Mouse (Mus musculus) embryonic facial prominence, embryonic 13.5 days (tissue): Measurements from ENCODE around the gene Tmem210. TPM values are rescaled to one million over a fixed set of nuclear protein-coding genes. Genes with fewer than 3 reads are reported as not detected.
A peak's percentile ranks its signal among the peaks of the same experiment; 100 is the strongest.

ENCODE experiments used
- ATAC-seq: fragments of 200-750 bp; cut with Nextera tagmentation; 2 replicates; pipeline ENCODE4 v1.8.0; 2017; ENCODE audit warnings: low read depth; ENCODE audit not compliant: insufficient number of reproducible peaks, insufficient read depth, low FRiP score, low TSS enrichment
- H3K27ac ChIP-seq: fragments of 300-500 bp; sonication (generic); 2 replicates; pipeline ENCODE4 v1.5.1; 2015; ENCODE audit warnings: moderate library complexity, mild to moderate bottlenecking, inconsistent platforms
- H3K27me3 ChIP-seq: fragments of 300-500 bp; sonication (generic); 2 replicates; pipeline ENCODE4 v1.6.1; 2015; ENCODE audit warnings: mild to moderate bottlenecking, inconsistent platforms
- H3K36me3 ChIP-seq: fragments of 300-500 bp; sonication (generic); 2 replicates; pipeline ENCODE4 v1.6.1; 2015; ENCODE audit warnings: mild to moderate bottlenecking, inconsistent platforms
- H3K4me1 ChIP-seq: fragments of 300-500 bp; sonication (generic); 2 replicates; pipeline ENCODE4 v1.6.1; 2015; ENCODE audit warnings: inconsistent platforms
- H3K4me2 ChIP-seq: fragments of 300-500 bp; sonication (generic); 2 replicates; pipeline ENCODE4 v1.6.1; 2015; ENCODE audit warnings: moderate library complexity, mild to moderate bottlenecking, inconsistent platforms
- H3K4me3 ChIP-seq: fragments of 300-500 bp; sonication (generic); 2 replicates; pipeline ENCODE4 v1.5.1; 2015; ENCODE audit warnings: mild to moderate bottlenecking, inconsistent platforms
- H3K9ac ChIP-seq: fragments of 300-500 bp; sonication (generic); 2 replicates; pipeline ENCODE4 v1.6.1; 2015; ENCODE audit warnings: mild to moderate bottlenecking, inconsistent platforms
- H3K9me3 ChIP-seq: fragments of 300-500 bp; sonication (generic); 2 replicates; pipeline ENCODE4 v1.6.1; 2016; ENCODE audit warnings: inconsistent platforms
- WGBS: fragments of 180-500 bp; shearing (Covaris S2); methylation state at CpG from one replicate; pipeline ENCODE4 v1.1.7; 2015; ENCODE audit warnings: mixed read lengths; 5-methylcytosine and 5-hydroxymethylcytosine counted together
- polyA plus RNA-seq: library from polyadenylated mRNA; unstranded; fragments of >200 nt; fragmentation: Nextera tagmentation; extraction: Ambion mirVana; gene quantifications from 2 replicates; pipeline ENCODE4 v1.2.1, GENCODE M21; 2015

Gene Tmem210
- polyA plus RNA-seq, 1 experiment from 2014 or later: not detected

DNA sequence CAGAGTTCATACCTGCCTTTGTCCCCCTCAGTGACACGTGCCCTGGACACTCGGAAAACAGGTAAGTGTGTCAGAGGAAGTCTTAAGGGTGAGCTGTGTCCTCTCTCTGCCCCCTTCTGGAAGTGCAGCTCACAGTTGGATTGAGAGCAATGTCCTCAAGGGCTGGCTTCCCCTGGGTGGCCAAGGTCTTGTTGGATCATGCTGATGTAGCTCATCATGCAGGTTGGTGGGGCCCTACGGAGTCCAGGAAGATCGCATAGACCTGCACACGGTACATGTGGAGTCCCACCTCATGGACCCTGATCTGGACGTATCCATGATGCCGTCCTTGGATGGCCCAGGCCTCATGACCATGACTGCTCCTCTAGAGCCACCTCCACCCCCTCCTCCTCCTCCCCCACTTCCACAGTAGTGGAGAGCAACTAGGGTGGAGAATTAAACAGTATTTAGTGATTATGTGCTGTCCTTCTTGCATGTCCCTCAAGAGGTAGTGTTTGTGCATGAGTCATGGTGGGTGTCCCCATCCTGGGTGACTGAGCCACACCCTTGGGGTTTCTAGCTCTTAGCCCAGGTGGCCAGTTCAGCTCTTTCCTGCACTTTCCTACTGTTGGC lies 895 bp downstream of the Tmem210 start:
- peaks cover 26% of the 10 kb centered on the region for H3K36me3 ChIP-seq
- H3K9me3 ChIP-seq: no peaks in the 10 kb centered on the region
- H3K27ac ChIP-seq: no peak overlapping the region
- no peak overlapping the region for H3K9ac ChIP-seq
- H3K27me3 ChIP-seq: peaks cover 67% of the 10 kb centered on the region
- H3K4me1 ChIP-seq: peaks cover 43% of the 10 kb centered on the region
- ATAC-seq: no peak
- WGBS: 84% methylated on average over 7 of the region's 7 CpGs
- no peak overlapping the region for H3K4me2 ChIP-seq
- H3K4me3 ChIP-seq: no peak overlapping the region

DNA sequence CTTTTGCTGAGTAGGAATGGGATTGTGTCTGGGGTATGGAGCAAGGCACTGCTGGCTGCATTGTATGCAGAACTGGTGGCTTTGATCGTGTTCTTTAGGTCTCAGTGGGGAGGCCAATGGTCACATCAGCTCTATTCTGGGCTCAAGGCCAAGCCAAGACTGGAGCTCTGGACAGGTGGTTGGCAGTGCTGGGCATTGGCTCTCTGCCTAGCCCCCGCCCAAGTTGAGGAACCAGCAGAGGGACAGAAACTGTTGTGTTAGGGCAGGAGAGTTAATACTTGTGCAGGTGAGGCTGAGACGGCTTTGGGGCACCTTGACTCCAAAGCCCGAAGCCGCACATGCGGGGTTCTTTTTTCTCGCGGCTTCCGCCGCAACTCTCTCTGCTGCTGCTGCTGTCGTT lies 1.7 kb downstream of the Tmem210 start, which contains the start of gene Lrrc26:
Gene Lrrc26 (plus strand): TSS at position 265 of the 400 bp plus-strand sequence.
- H3K4me3 ChIP-seq: peak within 1 kb of the TSS; percentile 29
- peaks cover 18% of the 10 kb centered on the region for H3K36me3 ChIP-seq
- H3K4me2 ChIP-seq: peak within 1 kb of the TSS; percentile 60
- H3K9me3 ChIP-seq: no peaks in the 10 kb centered on the region
- no peak within 1 kb of the TSS for H3K9ac ChIP-seq
- peaks cover 75% of the 10 kb centered on the region for H3K27me3 ChIP-seq
- WGBS: 9% methylated on average over 11 of the region's 11 CpGs
- ATAC-seq: no peak
- no peak within 1 kb of the TSS for H3K27ac ChIP-seq
- H3K4me1 ChIP-seq: peaks cover 43% of the 10 kb centered on the region

DNA sequence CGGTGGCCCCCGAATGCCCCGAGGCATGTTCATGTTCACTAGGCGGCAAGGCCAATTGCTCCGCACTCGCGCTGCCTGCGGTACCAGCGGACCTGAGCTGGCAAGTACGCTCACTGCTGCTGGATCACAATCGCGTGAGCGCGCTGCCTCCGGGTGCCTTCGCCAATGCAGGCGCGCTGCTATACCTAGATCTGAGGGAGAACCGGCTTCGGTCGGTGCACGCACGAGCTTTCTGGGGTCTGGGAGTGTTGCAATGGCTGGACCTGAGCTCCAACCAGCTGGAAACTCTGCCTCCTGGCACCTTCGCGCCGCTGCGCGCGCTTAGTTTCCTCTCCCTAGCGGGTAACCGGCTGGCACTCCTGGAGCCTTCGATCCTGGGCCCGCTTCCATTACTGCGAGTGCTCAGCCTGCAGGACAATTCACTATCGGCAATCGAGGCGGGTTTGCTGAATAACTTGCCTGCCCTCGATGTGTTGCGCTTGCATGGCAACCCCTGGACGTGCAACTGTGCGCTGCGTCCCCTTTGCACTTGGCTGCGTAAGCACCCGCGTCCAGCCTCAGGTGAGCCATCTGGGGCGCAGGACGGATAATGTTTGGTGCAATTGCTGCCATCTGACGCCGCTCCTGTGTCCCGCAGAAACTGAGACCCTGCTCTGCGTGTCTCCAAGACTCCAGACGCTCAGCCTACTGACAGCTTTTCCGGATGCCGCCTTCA lies 2.3 kb downstream of the Tmem210 start:
- peaks cover 12% of the 10 kb centered on the region for H3K36me3 ChIP-seq
- H3K9me3 ChIP-seq: no peaks in the 10 kb centered on the region
- 1% methylated on average over 54 of the region's 54 CpGs for WGBS
- H3K4me1 ChIP-seq: peaks cover 43% of the 10 kb centered on the region
- peaks cover 81% of the 10 kb centered on the region for H3K27me3 ChIP-seq
- no peak for ATAC-seq
- no peak overlapping the region for H3K27ac ChIP-seq
- H3K4me3 ChIP-seq: peak overlapping the region; percentile 29
- H3K4me2 ChIP-seq: peak overlapping the region; percentile 60
- no peak overlapping the region for H3K9ac ChIP-seq

DNA sequence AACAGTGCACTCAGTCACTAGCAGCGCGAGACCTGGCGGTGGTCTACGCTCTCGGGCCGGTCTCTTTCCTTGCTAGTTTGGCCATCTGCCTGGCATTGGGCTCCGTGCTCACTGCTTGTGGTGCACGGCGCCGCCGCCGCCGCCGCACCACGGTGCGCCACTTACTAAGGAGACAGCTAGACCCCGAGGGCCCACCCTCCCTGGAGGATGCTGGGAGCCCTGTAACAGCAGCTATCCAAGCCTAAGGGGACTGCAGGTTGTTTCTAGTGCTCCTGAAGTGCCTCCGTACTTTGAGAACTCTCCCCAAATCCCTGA lies 2.8 kb downstream of the Tmem210 start:
- ATAC-seq: no peak
- Histone ChIP-seq H3K27ac (no peak overlapping the region), H3K27me3 (peaks cover 86% of the 10 kb centered on the region), H3K9me3 (no peaks in the 10 kb centered on the region), H3K4me3 (peak overlapping the region; percentile 29), H3K9ac (no peak overlapping the region), H3K4me2 (peak overlapping the region; percentile 60), H3K36me3 (peaks cover 7% of the 10 kb centered on the region), H3K4me1 (peaks cover 40% of the 10 kb centered on the region)
- WGBS: under 1% methylated on average over 18 of the region's 18 CpGs

DNA sequence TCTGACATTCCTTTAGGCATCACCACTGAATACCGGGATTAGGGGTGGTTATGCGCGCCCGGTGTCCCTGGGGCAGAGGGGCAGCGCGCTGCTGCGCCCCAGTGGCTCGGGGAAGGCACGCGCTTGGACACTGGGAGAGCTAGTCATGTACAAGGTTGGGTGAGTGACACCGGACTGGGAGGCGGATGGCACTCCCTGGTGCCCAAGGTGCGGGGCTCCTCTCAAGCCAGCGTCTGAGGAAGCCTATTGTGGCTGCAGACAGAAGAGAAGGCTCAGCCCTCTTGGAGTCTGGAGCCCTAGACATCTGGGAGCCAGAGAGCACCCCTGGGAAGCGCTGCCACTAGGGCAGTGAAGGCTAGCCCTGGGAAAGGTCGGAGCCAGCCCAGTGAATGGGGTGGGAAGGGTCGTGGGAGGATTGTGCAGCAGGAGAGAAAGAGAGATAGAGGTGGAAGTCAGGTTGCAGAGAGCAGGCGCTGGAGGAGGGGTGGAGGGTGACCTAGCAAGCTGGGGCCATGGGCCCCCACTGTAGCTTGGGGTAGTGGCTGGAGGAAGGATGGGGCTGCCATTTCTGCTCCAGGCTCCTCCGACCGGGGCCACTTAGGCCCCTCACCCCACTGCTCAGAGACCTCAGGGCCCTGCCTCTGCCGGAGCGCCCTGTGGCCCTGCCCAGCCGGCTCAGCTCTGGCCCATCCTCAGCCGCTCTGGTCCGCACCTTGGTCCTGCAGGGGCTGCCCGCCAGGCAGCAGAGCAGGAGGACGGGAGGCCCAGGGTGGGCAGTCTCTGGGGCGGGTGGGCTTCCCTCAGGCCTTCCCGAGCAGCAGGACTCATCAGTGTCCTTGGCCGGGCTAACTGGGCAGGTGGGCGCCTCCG lies 3.5 kb downstream of the Tmem210 start:
- no peak for ATAC-seq
- Histone ChIP-seq H3K4me2 (peak overlapping the region; percentile 60), H3K9ac (no peak overlapping the region), H3K36me3 (peaks cover under 1% of the 10 kb centered on the region; the same call in 1 of the 2 replicates), H3K4me1 (peaks cover 36% of the 10 kb centered on the region), H3K9me3 (no peaks in the 10 kb centered on the region), H3K4me3 (peak overlapping the region; percentile 40), H3K27ac (no peak overlapping the region), H3K27me3 (peaks cover 93% of the 10 kb centered on the region)
- WGBS: 5% methylated on average over 32 of the region's 32 CpGs

DNA sequence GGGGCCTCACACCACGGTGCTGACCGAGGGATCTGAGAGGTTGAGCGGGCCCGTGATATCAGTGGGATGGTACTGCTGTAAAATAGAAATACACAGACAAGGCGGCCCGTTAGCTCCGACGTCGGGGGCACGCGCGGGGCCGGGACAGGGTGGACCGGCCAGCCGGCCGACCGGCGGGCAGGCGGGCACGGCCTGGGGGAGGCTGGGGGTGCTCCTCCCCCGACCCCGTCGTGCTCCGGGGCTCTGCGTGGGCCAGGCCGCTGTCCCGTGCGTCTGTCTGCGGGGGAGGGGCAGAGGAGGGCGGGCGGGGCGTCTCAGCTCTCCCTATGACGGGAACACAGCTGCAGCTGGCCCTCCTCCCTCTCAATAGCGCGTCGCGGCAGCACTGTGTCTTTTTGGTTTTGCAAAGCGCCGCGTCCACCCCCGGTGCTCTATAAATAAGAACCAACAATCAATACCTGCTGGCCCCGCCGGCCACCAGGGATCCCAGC lies 4.2 kb downstream of the Tmem210 start:
- peak overlapping the region; percentile 60 for H3K4me2 ChIP-seq
- 4% methylated on average over 37 of the region's 43 CpGs for WGBS
- H3K4me1 ChIP-seq: peaks cover 30% of the 10 kb centered on the region
- ATAC-seq: no peak
- H3K9ac ChIP-seq: peak overlapping the region; percentile 54
- no peaks in the 10 kb centered on the region for H3K9me3 ChIP-seq
- no peaks in the 10 kb centered on the region for H3K36me3 ChIP-seq
- H3K4me3 ChIP-seq: peak overlapping the region; percentile 40
- no peak overlapping the region for H3K27ac ChIP-seq
- H3K27me3 ChIP-seq: peaks cover 99% of the 10 kb centered on the region

DNA sequence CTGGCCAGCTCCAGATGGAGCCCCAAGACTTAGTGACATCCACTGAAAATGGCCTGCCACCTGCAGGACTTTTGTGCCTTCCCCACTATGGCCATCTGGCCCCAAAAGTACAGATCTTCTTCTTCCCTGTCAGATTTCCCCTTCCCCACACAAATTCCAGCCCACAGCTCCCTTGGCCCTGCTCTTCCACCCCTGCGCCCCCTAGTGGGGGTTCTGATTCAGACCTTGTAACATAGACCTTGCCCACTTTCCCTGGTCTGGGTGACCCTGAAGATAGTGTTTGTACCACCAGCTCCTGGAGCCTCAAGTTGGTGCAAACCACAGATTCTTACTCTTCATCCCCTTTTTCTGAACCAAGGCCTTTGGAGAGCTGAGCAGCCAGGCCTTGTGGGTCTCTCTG lies 4.9 kb downstream of the Tmem210 start:
- Histone ChIP-seq H3K27me3 (peaks cover 98% of the 10 kb centered on the region), H3K9me3 (no peaks in the 10 kb centered on the region), H3K27ac (no peak overlapping the region), H3K4me2 (peak overlapping the region; percentile 60), H3K4me1 (peaks cover 30% of the 10 kb centered on the region), H3K36me3 (no peaks in the 10 kb centered on the region), H3K4me3 (no peak overlapping the region), H3K9ac (peak overlapping the region; percentile 54; the same call in 1 of the 2 replicates)
- no peak for ATAC-seq
- 5% methylated on average over 1 of the region's 1 CpGs for WGBS

DNA sequence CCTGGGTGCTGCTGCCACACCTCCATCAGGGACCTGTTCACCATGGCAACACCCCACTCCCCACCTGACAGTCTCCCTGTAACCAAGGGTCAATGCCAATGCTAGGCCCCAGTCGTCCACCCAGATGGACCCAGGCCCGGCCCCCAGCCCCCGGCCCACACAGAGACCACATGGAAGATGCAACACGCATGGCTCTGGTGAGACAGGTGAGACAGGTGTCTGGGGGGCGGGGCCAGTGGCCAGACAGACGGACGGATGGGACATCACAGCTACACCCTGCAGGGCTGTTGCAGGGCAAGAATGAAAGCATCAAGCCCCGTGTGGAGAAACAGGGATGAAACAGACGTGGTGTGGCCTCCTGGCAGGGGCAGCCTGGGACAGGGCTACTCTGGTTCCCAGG lies 5.8 kb downstream of the Tmem210 start:
- 71% methylated on average over 9 of the region's 9 CpGs for WGBS
- no peak for ATAC-seq

DNA sequence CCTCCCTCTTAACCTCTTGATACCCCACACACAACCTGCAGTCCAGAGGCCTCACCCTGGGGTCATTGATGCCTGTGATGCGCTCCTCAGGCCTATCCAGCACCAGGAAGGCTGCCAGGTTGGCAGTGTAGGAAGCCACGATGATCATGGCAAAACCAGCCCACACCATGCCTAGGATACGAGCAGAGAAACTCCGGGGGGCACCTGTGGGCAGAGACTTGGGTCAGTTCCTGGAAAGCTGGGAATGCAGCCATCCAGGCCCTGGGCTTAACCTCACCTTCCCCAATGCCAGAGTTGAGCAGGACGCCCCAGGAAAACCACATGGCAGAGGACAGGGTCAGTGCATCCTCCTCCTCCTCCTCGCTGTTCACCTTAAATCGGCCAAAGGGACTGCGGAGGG lies 9.1 kb downstream of the Tmem210 start:
- Histone ChIP-seq H3K27me3 (peaks cover 63% of the 10 kb centered on the region), H3K36me3 (no peaks in the 10 kb centered on the region), H3K9me3 (no peaks in the 10 kb centered on the region), H3K27ac (no peak overlapping the region), H3K4me3 (no peak overlapping the region), H3K4me1 (peaks cover 7% of the 10 kb centered on the region), H3K4me2 (no peak overlapping the region), H3K9ac (no peak overlapping the region)
- 77% methylated on average over 8 of the region's 8 CpGs for WGBS
- ATAC-seq: no peak

More for the DNA sequence above, 5.8 kb downstream of the Tmem210 start:
- peaks cover 30% of the 10 kb centered on the region for H3K4me1 ChIP-seq
- H3K27me3 ChIP-seq: peaks cover 97% of the 10 kb centered on the region
- H3K4me3 ChIP-seq: no peak overlapping the region
- H3K36me3 ChIP-seq: no peaks in the 10 kb centered on the region
- H3K27ac ChIP-seq: no peak overlapping the region
- H3K9me3 ChIP-seq: no peaks in the 10 kb centered on the region
- H3K9ac ChIP-seq: no peak overlapping the region
- H3K4me2 ChIP-seq: no peak overlapping the region

DNA sequence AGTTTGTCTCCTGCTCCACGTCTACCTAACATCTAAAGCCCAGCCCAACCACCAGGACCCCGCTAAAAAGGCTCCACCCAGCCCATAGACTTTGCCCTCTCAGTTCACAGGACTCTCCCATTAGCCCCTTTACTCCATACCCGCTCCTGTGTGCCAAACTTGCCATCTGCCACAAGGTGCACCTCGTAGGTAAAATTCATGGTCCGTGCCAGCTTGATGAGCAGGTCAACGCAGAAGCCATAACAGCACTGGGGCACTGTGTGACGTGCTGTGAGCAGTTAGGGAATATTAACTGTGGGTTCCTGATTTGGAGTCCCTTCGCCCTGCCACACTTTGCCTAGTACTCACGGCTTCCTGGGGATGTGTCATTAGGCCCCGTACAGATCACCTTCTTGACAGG lies 10.1 kb downstream of the Tmem210 start:
- H3K36me3 ChIP-seq: no peaks in the 10 kb centered on the region
- peaks cover 58% of the 10 kb centered on the region for H3K27me3 ChIP-seq
- H3K27ac ChIP-seq: no peak overlapping the region
- no peaks in the 10 kb centered on the region for H3K4me1 ChIP-seq
- H3K4me2 ChIP-seq: no peak overlapping the region
- H3K9me3 ChIP-seq: no peaks in the 10 kb centered on the region
- WGBS: 78% methylated on average over 10 of the region's 10 CpGs
- no peak overlapping the region for H3K9ac ChIP-seq
- no peak for ATAC-seq
- H3K4me3 ChIP-seq: no peak overlapping the region

DNA sequence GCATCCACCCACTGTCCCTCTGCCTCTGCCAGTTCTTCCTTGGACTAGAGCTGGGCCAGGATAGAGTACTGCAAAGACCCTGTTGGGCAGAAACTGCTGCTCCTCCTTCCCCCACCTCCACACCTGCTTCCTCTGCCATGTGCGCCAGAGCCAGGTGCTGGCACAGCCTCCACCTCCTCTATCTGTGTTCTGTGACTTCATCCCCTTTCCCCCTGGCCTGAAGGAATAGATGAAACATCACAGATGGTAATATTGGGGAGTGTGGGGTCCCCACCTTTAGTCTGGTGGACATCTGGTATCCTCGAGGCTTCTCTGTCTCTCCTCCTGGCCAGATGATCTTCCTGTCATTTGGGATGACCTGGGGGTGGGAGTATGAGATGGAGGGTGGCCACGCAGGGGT lies 15.5 kb downstream of the Tmem210 start:
- no peak overlapping the region for H3K4me2 ChIP-seq
- no peak overlapping the region for H3K27ac ChIP-seq
- ATAC-seq: no peak
- WGBS: 70% methylated on average over 3 of the region's 3 CpGs
- no peaks in the 10 kb centered on the region for H3K36me3 ChIP-seq
- H3K9ac ChIP-seq: no peak overlapping the region
- no peak overlapping the region for H3K4me3 ChIP-seq
- H3K4me1 ChIP-seq: peaks cover 12% of the 10 kb centered on the region
- peaks cover 45% of the 10 kb centered on the region for H3K27me3 ChIP-seq
- no peaks in the 10 kb centered on the region for H3K9me3 ChIP-seq
